Mouse (Mus musculus) forebrain, embryonic 13.5 days (tissue): ENCODE measurements at regions not wholly inside any gene's neighbourhood (a gene's known extent, or its start where the extent isn't known, plus 50 kb on each side); places are given as distances from the start of the nearest gene placed in this dataset.

ENCODE experiments used
- ATAC-seq: fragments of 200-750 bp; cut with Nextera tagmentation; 2 replicates; pipeline ENCODE4 v1.8.0; 2017
- H3K27ac ChIP-seq: fragments of 300-500 bp; sonication (generic); 2 replicates; pipeline ENCODE4 v1.5.1; 2015; ENCODE audit warnings: inconsistent platforms, mild to moderate bottlenecking, moderate library complexity
- H3K27me3 ChIP-seq: fragments of 300-500 bp; sonication (generic); 2 replicates; pipeline ENCODE4 v1.6.1; 2015; ENCODE audit warnings: mild to moderate bottlenecking, inconsistent platforms
- H3K36me3 ChIP-seq: fragments of 300-500 bp; sonication (generic); 2 replicates; pipeline ENCODE4 v1.6.1; 2015; ENCODE audit warnings: mild to moderate bottlenecking, inconsistent platforms; ENCODE audit not compliant: poor library complexity, severe bottlenecking
- H3K4me1 ChIP-seq: fragments of 300-500 bp; sonication (generic); 2 replicates; pipeline ENCODE4 v1.6.1; 2015; ENCODE audit warnings: inconsistent platforms
- H3K4me2 ChIP-seq: fragments of 300-500 bp; sonication (generic); 2 replicates; pipeline ENCODE4 v1.6.1; 2015; ENCODE audit warnings: inconsistent platforms, mild to moderate bottlenecking, moderate library complexity
- H3K4me3 ChIP-seq: fragments of 300-500 bp; sonication (generic); 2 replicates; pipeline ENCODE4 v1.5.1; 2015; ENCODE audit warnings: mild to moderate bottlenecking, inconsistent platforms
- H3K9ac ChIP-seq: fragments of 300-500 bp; sonication (generic); 2 replicates; pipeline ENCODE4 v1.6.1; 2015; ENCODE audit warnings: mild to moderate bottlenecking, inconsistent platforms
- H3K9me3 ChIP-seq: fragments of 300-500 bp; sonication (generic); replicated peaks from 2 replicates; pipeline ENCODE4 v1.6.1; 2016; ENCODE audit warnings: inconsistent platforms
- WGBS: fragments of 180-500 bp; shearing (Covaris S2); methylation state at CpG from one replicate; pipeline ENCODE4 v1.1.7; 2015; 5-methylcytosine and 5-hydroxymethylcytosine counted together

DNA sequence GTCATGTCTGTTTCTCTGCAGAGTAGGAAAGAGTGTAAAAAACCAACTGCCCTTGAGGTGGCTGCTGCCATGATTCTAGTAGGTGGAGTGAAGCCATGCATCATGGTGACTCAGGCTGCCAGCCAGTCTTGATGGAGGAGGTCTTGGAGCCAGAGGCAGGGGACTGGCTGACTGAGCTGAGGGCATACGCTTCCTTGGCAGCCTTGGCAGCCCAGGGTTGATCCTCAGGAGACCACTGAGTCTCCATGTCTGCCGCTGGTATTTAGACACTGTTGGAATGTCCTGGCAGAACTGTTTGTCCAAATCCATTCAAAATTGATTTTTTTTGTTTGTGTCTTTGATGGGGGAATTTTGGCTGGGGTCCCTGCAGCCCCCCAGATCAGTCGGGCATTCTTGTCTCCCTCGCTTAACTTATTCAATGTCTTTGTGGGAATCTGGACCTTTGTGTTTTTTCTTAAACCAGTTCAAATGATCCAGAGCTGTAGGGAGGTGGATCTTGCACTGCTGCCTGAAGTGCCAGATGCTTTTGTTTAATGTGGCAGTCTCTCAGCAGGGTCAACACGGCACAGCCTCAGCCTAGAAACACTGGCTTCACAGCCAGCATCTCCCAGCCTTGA lies 139.0 kb downstream of the 1500009L16Rik start:
- Histone ChIP-seq H3K4me3 (no peak overlapping the region), H3K27ac (no peak overlapping the region), H3K4me2 (no peak overlapping the region), H3K4me1 (peaks cover 14% of the 10 kb centered on the region; the same call in 1 of the 2 replicates), H3K9me3 (0 out of 2 replicates have a peak, but pooled peaks cover 3% of the 10 kb centered on the region), H3K9ac (no peak overlapping the region), H3K27me3 (no peaks in the 10 kb centered on the region), H3K36me3 (no peaks in the 10 kb centered on the region)
- 29% methylated on average over 5 of the region's 5 CpGs for WGBS
- peak; percentile 50; the same call in 1 of the 2 replicates for ATAC-seq

DNA sequence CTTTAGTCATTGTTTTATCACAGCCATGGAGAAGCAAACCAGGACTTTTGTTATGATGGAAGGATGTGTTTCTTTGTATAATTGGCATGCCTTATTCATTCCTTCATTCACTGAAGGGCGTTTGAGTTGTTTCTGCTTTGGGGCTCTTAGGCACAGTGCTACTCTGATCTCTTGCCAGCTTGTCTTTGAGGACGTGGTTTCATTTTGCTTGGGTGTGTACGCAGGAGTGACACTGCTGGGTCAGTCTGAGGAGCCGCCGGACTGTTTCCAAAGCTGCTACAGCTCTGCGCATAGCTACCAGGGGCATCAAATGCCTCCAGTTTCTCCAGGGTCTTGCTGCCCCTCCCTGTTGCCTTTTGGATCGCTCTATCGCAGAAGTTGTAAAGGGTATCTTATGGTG lies 141.9 kb downstream of the 1500009L16Rik start:
- H3K4me1 ChIP-seq = peaks cover 14% of the 10 kb centered on the region; the same call in 1 of the 2 replicates
- H3K36me3 ChIP-seq = no peaks in the 10 kb centered on the region
- no peaks in the 10 kb centered on the region for H3K27me3 ChIP-seq
- 0 out of 2 replicates have a peak, but pooled peaks cover 3% of the 10 kb centered on the region for H3K9me3 ChIP-seq
- H3K27ac ChIP-seq = no peak overlapping the region
- H3K9ac ChIP-seq = no peak overlapping the region
- no peak overlapping the region for H3K4me3 ChIP-seq
- whole genome bisulfite sequencing = 80% methylated on average over 8 of the region's 8 CpGs
- no peak for ATAC-seq
- no peak overlapping the region for H3K4me2 ChIP-seq

DNA sequence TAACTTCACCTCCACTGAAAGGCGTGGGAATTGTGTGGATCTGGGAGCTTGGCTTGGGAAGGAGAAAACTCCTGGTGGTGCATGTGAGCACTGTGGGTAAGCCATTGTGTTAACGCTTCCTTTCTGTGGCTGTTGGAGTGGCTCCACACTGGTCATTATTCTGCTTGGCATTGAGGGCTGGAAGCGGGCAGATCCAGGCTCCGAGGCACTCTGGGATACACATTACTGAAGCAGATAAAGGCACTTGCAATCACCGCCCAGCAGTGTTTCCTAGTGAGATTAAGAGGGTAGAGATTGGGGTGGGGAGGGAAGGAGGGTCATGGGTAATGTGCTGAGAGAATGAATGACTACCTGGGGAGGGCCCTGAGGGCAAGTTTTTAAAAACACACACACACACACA lies 143.3 kb downstream of the 1500009L16Rik start:
- 12% methylated on average over 5 of the region's 5 CpGs for WGBS
- peaks cover 14% of the 10 kb centered on the region; the same call in 1 of the 2 replicates for H3K4me1 ChIP-seq
- no peak overlapping the region for H3K27ac ChIP-seq
- peak; percentile 77 for ATAC-seq
- no peaks in the 10 kb centered on the region for H3K27me3 ChIP-seq
- no peak overlapping the region for H3K4me3 ChIP-seq
- no peaks in the 10 kb centered on the region for H3K36me3 ChIP-seq
- H3K9ac ChIP-seq = no peak overlapping the region
- H3K4me2 ChIP-seq = no peak overlapping the region
- 0 out of 2 replicates have a peak, but pooled peaks cover 3% of the 10 kb centered on the region for H3K9me3 ChIP-seq

DNA sequence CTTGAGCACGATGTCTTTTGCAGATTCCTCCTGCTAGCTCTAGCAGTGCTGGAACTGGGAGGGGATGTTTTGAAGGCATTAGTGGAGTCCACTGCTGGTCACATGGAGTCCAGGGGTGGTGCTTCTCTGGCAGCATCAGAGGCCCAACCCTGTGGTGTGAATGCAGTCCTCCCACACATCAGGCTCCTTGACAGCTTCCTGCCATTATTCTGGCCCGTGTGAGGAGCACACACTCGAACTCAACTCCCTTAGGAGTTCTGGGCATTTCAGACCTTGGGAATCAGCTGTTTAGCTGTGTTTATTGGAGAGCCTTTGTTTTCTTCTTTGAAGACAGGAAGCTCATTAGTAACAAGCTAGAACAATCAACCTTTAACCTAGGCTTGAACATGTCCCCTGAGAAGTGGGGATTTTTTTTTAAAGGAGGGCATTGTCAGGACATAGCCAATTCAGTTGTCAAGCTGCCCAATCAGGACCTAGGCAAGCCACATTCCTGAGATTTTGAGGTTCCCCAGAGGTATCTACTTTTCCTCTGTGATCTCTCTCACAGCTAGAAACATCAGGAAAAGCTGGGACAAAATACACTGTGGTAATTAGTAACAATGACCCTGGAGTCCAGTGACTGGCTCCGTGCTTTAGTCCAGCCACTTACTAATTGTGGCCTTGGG lies 149.2 kb downstream of the 1500009L16Rik start:
- no peaks in the 10 kb centered on the region for H3K27me3 ChIP-seq
- ATAC-seq = no peak
- H3K4me1 ChIP-seq = no peaks in the 10 kb centered on the region
- no peak overlapping the region for H3K9ac ChIP-seq
- no peaks in the 10 kb centered on the region for H3K36me3 ChIP-seq
- H3K4me3 ChIP-seq = no peak overlapping the region
- WGBS = 55% methylated on average over 4 of the region's 4 CpGs
- no peaks in the 10 kb centered on the region for H3K9me3 ChIP-seq
- H3K4me2 ChIP-seq = no peak overlapping the region
- no peak overlapping the region for H3K27ac ChIP-seq

DNA sequence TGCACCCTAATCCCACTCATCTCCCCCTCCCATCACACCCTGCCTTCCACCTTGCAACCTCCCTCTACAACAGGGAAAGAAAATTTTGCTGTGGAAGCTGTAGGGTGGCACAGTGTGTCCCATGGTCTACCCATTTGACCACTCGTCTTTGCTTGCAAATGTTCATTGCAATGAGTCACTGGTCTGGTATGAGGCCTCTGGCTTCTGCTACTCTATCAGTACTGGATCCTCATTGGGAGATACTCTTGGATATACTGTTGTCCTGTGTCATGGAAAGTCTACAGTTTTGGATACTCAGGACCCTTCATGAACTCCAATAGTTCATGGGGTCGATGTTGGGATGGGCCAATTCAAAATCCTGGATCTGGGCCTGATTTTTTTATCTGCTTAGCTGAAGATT lies 156.1 kb downstream of the 1500009L16Rik start:
- 83% methylated on average over 2 of the region's 2 CpGs for WGBS
- H3K4me1 ChIP-seq = no peaks in the 10 kb centered on the region
- H3K9me3 ChIP-seq = no peaks in the 10 kb centered on the region
- no peak overlapping the region for H3K4me3 ChIP-seq
- H3K36me3 ChIP-seq = no peaks in the 10 kb centered on the region
- H3K27me3 ChIP-seq = no peaks in the 10 kb centered on the region
- H3K4me2 ChIP-seq = no peak overlapping the region
- H3K27ac ChIP-seq = no peak overlapping the region
- no peak for ATAC-seq
- no peak overlapping the region for H3K9ac ChIP-seq

DNA sequence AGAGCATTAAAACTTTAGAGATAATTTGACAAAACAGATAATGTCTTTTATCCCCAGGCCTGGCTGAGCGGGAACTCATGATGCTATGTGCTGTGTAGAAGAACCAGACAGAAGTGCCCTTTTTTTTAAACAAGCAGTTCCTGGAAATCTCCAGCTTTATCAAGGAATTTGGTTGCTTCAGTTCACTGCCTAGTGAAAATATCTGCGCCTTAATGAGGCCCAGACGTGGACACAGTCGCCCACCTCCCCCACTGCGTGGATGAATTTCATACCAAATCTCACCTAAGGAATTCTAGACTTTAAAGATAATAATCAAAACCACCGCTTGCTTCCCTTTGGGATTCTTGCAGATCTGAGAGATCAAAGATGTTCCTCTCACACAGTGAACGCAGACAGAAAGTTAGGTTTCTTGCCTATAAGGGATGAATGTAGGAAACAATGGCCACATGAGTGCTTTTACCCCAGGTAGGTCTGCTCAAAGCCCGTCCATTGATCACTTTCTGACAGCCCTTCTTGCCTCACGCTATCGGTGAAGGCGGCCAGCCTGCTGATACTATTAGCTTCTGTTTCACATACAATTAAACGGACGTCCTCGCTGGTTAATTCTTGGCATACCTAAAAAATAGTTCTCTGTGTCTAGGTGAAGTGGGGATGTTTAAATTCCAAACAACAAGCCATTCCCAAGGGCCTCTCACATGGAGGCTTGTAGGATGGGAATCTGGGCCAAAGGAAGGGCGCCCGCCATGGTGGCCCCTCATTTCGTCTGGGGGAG lies 159.6 kb downstream of the 1500009L16Rik start:
- no peak overlapping the region for H3K27ac ChIP-seq
- H3K9me3 ChIP-seq = no peaks in the 10 kb centered on the region
- H3K4me2 ChIP-seq = no peak overlapping the region
- 84% methylated on average over 17 of the region's 17 CpGs for WGBS
- ATAC-seq = no peak
- no peaks in the 10 kb centered on the region for H3K27me3 ChIP-seq
- no peaks in the 10 kb centered on the region for H3K4me1 ChIP-seq
- no peaks in the 10 kb centered on the region for H3K36me3 ChIP-seq
- no peak overlapping the region for H3K4me3 ChIP-seq
- no peak overlapping the region for H3K9ac ChIP-seq

DNA sequence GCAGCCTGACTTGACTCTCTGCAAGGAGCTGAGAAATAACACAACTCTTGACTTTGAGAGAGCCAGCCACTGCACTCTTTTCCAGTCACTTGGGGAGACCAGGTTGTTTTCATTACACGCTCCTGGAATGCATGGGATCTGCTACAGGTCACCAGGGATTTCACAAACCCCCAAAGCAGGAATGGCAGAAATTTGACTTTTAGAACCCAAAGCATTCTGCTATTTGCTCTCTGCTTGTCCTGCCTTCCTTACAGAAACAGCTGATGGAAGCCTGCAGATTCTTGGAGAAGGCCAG lies 160.2 kb downstream of the 1500009L16Rik start:
- no peak for ATAC-seq
- Histone ChIP-seq H3K4me3 (no peak overlapping the region), H3K36me3 (no peaks in the 10 kb centered on the region), H3K4me2 (no peak overlapping the region), H3K9ac (no peak overlapping the region), H3K9me3 (no peaks in the 10 kb centered on the region), H3K27ac (no peak overlapping the region), H3K27me3 (no peaks in the 10 kb centered on the region), H3K4me1 (no peaks in the 10 kb centered on the region)
- WGBS = 88% methylated on average over 1 of the region's 1 CpGs

DNA sequence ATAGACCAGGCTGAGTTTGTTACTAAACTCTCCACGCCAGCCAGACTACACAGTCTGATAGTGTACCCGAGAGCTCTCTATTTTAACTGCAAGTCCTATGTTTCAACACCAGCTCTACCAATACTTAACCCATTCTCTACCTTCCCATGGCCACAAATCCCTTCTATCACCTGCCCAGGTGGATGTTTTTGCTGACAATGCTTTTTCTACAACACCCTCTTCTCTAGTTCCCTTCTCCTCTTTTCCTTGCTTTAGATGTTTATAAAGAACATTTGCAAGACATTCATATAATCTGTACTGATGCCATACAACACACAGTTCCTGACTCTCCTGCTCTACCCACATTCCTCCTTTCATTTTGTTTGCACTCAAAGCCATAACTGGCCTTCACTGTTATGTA lies 161.9 kb downstream of the 1500009L16Rik start:
- no peaks in the 10 kb centered on the region for H3K9me3 ChIP-seq
- no peak overlapping the region for H3K4me3 ChIP-seq
- no peaks in the 10 kb centered on the region for H3K27me3 ChIP-seq
- no peak overlapping the region for H3K4me2 ChIP-seq
- H3K36me3 ChIP-seq = no peaks in the 10 kb centered on the region
- no peak for ATAC-seq
- WGBS = 90% methylated on average over 2 of the region's 2 CpGs
- no peak overlapping the region for H3K27ac ChIP-seq
- H3K4me1 ChIP-seq = no peaks in the 10 kb centered on the region
- H3K9ac ChIP-seq = no peak overlapping the region

DNA sequence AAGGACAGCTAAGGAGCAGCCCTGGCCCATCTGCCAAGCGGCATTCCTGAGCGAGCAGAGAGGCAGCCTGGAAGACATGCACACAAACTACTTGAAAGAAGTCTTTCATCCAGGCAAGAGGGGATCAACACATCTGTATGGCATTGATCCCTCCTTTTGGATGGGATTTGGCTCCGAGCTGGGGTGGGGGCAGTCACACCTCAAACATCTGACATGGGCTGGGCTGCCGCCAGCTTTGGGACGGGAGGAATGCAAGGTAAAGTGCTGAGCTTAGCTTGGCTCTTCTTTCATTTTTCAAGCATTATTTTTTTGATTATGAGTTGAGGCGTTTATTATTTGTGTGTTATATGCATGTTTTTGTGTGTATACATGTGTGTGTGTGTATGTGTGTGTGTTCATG lies 165.9 kb downstream of the 1500009L16Rik start:
- 81% methylated on average over 6 of the region's 6 CpGs for WGBS
- Histone ChIP-seq H3K4me2 (no peak overlapping the region), H3K27me3 (no peaks in the 10 kb centered on the region), H3K4me3 (no peak overlapping the region), H3K9ac (no peak overlapping the region), H3K36me3 (no peaks in the 10 kb centered on the region), H3K9me3 (no peaks in the 10 kb centered on the region), H3K27ac (no peak overlapping the region), H3K4me1 (no peaks in the 10 kb centered on the region)
- no peak for ATAC-seq

DNA sequence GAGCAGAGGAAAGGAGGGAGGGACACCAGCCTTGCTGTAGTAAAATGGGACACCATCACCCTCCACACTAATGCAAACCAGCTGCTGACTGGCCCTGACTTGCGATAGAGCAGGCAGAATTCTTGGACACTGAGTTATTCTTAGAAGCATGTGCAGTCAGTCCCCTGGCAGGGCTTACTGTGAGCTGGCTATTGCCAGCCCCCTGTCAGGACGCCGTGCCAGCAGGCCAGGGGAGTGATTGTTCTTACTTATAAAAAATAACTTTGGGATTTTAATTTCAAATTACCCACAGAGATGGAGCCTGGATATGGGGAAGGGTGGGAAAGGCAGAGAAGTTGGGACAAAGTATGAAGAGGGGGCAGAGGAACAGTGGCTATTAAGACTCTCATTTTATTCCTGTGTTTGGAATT lies 173.1 kb downstream of the 1500009L16Rik start:
- Histone ChIP-seq H3K27ac (no peak overlapping the region), H3K4me2 (no peak overlapping the region), H3K9ac (no peak overlapping the region), H3K27me3 (no peaks in the 10 kb centered on the region), H3K9me3 (no peaks in the 10 kb centered on the region), H3K4me3 (no peak overlapping the region), H3K36me3 (no peaks in the 10 kb centered on the region), H3K4me1 (no peaks in the 10 kb centered on the region)
- ATAC-seq = no peak
- 87% methylated on average over 3 of the region's 3 CpGs for WGBS

DNA sequence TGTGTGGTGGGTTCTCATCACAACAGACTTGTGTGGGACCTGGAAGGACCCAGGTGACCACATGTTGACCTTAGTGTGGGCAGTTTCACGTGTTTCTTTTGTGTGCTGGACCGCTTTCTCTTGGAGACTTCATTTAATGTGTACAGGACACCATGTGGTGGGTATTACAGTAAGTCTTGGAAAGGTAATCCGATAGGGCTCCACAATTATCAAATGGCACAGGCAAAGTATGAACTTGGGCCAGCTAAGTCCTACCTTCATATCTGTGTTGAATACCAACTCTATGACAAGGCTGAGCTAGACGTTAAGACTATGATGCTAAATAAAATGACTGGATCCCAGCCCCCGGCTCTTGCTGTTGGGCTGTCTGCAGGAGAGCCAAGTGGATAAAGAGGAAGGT lies 173.5 kb downstream of the 1500009L16Rik start:
- ATAC-seq = no peak
- Histone ChIP-seq H3K9me3 (no peaks in the 10 kb centered on the region), H3K4me1 (no peaks in the 10 kb centered on the region), H3K4me2 (no peak overlapping the region), H3K4me3 (no peak overlapping the region), H3K27me3 (no peaks in the 10 kb centered on the region), H3K36me3 (no peaks in the 10 kb centered on the region), H3K9ac (no peak overlapping the region), H3K27ac (no peak overlapping the region)
- WGBS = 86% methylated on average over 5 of the region's 5 CpGs

DNA sequence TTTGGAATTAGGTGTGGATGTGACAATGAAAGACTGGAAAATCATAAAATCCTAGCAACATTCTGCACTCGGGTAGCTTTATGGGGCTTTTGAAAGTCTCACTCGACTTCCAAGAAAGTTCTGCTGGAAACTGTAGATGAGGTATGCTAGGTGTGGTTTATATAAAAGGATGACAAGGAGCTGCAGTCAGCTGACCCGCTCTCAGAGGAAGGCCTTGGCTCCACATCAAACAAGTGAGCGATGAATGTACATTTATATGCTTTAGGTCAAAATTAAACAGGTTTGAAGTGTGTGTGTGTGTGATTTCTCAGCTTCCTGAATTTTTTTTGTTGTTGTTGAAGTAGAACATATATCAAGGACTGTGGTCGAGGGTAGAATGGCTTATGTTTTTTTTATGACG lies 174.9 kb downstream of the 1500009L16Rik start:
- Histone ChIP-seq H3K4me2 (no peak overlapping the region), H3K9me3 (no peaks in the 10 kb centered on the region), H3K4me3 (no peak overlapping the region), H3K27me3 (no peaks in the 10 kb centered on the region), H3K27ac (no peak overlapping the region), H3K4me1 (no peaks in the 10 kb centered on the region), H3K36me3 (no peaks in the 10 kb centered on the region), H3K9ac (no peak overlapping the region)
- ATAC-seq = no peak
- WGBS = 91% methylated on average over 6 of the region's 6 CpGs
